Mouse (Mus musculus): Measurements from ENCODE around the gene Klf14. TPM values are rescaled to one million over a fixed set of nuclear protein-coding genes. Genes with fewer than 3 reads are reported as not detected.

The Klf14 gene
- polyA plus RNA-seq (2011; ENCODE audit: insufficient read depth, insufficient read length, low replicate concordance, missing spikeins), result 0.65 TPM in 1 of 2 replicates, not detected in the other

DNA sequence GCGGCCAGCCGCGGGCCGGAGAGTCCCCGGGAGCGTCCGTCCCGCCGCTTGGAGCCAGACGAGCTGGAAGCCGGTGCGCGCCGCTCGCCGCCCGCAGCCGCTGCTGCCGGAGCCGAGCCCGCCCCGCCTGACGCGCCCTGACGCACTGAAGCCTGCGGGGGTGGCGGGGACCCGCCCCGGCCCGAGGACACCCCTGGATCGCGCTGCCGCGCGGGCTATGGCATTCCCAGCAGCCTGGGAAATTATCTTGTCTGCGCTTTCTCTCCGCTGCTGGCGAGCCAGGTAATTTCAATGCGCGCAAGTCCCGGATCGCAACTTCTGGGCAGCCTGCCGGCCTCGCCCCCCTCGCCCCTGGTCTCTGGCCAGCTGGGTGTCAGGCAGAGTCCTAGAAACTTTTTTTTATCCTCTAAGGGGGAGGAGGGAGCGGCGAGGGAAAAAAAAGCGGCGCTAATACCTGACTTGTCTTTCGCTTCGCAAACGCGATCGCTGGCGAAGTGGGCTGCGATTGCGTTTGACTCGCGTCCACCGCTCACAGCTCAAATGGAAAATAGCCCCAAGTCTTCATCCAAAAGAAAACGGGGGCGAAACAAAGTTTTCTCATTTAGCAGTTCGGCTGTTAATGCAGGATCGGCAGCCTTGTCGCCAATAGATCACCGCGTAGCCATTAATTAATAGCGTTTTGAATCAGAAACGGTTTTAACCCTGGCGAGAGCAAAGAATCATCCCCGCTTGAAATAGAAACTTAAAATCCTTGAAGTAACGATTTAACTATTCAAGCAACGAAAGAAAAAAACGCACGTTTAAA, at the start of gene Klf14:
Klf14 (minus strand) TSS at position 343 of the 805 bp plus-strand sequence.
- no peak within 1 kb of the TSS for H3K4me3 ChIP-seq (replicated peaks; ENCODE audit: control insufficient read depth, low read depth, low read length)

GRCm38 (mm10) chr6:31006111-31006600, 47.3 kb upstream of the Klf14 start:
- no peaks in the 10 kb centered on the region for H3K4me1 ChIP-seq (ENCODE audit: control insufficient read depth, insufficient read depth, low read length)
- 66% methylated on average over 6 of the region's 6 CpGs for WGBS
- no peak overlapping the region for H3K27ac ChIP-seq (ENCODE audit: control insufficient read depth, insufficient read depth, low read depth, low read length, poor library complexity)
- TF ChIP-seq POLR2A (IDR thresholded peaks at IDR 0.05; ENCODE audit: borderline replicate concordance, control insufficient read depth, low read depth, low read length) (no peak), CTCF (IDR thresholded peaks at IDR 0.05; ENCODE audit: control insufficient read depth, insufficient read depth, low read length) (no peak)
- no peak overlapping the region for H3K4me3 ChIP-seq (replicated peaks; ENCODE audit: control insufficient read depth, low read depth, low read length)

More for the DNA sequence above, at the start of gene Klf14:
- WGBS, result 1% methylated on average over 75 of the region's 75 CpGs
- Histone ChIP-seq H3K27ac (ENCODE audit: control insufficient read depth, insufficient read depth, low read depth, low read length, poor library complexity) (no peak within 1 kb of the TSS; the same call in 1 of the 2 replicates), H3K4me1 (ENCODE audit: control insufficient read depth, insufficient read depth, low read length) (no peaks in the 10 kb centered on the region)
- TF ChIP-seq CTCF (IDR thresholded peaks at IDR 0.05; ENCODE audit: control insufficient read depth, insufficient read depth, low read length) (no peak), POLR2A (IDR thresholded peaks at IDR 0.05; ENCODE audit: borderline replicate concordance, control insufficient read depth, low read depth, low read length) (no peak)

GRCm38 (mm10) chr6:30986393-30986792, 27.5 kb upstream of the Klf14 start:
- Histone ChIP-seq H3K4me3 (replicated peaks; ENCODE audit: control insufficient read depth, low read depth, low read length) (no peak overlapping the region), H3K4me1 (ENCODE audit: control insufficient read depth, insufficient read depth, low read length) (no peaks in the 10 kb centered on the region), H3K27ac (ENCODE audit: control insufficient read depth, insufficient read depth, low read depth, low read length, poor library complexity) (no peak overlapping the region)
- no peak for TF ChIP-seq CTCF (IDR thresholded peaks at IDR 0.05; ENCODE audit: control insufficient read depth, insufficient read depth, low read length)
- WGBS, result 79% methylated on average over 5 of the region's 5 CpGs

DNA sequence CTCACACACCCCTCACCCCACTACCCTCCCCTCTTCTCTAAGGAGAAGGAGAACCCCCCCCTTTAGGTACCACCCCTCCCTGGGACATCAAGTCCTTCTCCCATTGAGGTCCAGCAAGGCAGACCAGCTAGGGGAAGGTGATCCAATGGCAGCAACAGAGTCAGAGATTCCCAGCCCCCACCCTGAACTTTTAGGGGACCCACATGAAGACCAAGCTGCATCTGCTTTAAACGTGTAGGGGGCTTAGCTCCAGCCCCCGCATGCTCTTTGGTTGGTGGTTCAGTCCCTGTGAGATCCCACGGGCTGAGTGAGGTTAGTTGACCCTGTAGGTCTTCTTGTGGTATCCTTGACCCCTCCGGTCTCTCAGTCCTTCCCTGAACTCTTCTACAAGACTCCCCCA, 24.1 kb upstream of the Klf14 start:
- Histone ChIP-seq H3K27ac (ENCODE audit: control insufficient read depth, insufficient read depth, low read depth, low read length, poor library complexity) (no peak overlapping the region), H3K4me3 (replicated peaks; ENCODE audit: control insufficient read depth, low read depth, low read length) (no peak overlapping the region), H3K4me1 (ENCODE audit: control insufficient read depth, insufficient read depth, low read length) (no peaks in the 10 kb centered on the region)
- TF ChIP-seq CTCF (IDR thresholded peaks at IDR 0.05; ENCODE audit: control insufficient read depth, insufficient read depth, low read length) (no peak), POLR2A (IDR thresholded peaks at IDR 0.05; ENCODE audit: borderline replicate concordance, control insufficient read depth, low read depth, low read length) (no peak)
- 67% methylated on average over 4 of the region's 4 CpGs for WGBS

GRCm38 (mm10) chr6:30982372-30982980, 23.6 kb upstream of the Klf14 start:
- H3K27ac ChIP-seq (ENCODE audit: control insufficient read depth, insufficient read depth, low read depth, low read length, poor library complexity), result no peak overlapping the region
- TF ChIP-seq CTCF (IDR thresholded peaks at IDR 0.05; ENCODE audit: control insufficient read depth, insufficient read depth, low read length) (no peak), POLR2A (IDR thresholded peaks at IDR 0.05; ENCODE audit: borderline replicate concordance, control insufficient read depth, low read depth, low read length) (no peak)
- no peak overlapping the region for H3K4me3 ChIP-seq (replicated peaks; ENCODE audit: control insufficient read depth, low read depth, low read length)
- no peaks in the 10 kb centered on the region for H3K4me1 ChIP-seq (ENCODE audit: control insufficient read depth, insufficient read depth, low read length)
- 17% methylated on average over 13 of the region's 13 CpGs for WGBS

DNA sequence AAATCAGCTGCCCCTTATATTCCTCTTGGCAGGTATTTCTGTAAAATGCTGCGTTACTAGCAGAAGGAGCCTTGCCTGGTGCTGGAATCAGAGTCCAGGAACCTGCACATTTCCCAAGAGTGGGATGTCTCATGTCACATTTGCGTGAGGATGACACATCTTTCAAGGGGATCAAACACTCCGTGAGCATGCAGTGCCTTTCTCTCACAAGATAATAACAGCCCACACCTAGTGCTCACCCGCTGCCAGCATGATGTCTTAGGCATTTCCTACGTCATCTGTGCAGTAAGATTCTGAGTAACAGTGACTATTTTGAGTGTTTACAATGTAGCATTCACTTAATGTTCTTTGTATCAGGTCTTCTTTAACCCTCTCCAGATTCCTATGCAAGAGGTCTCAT, 22.5 kb upstream of the Klf14 start:
- H3K4me3 ChIP-seq (replicated peaks; ENCODE audit: control insufficient read depth, low read depth, low read length), result no peak overlapping the region
- WGBS, result 78% methylated on average over 5 of the region's 5 CpGs
- no peak overlapping the region for H3K27ac ChIP-seq (ENCODE audit: control insufficient read depth, insufficient read depth, low read depth, low read length, poor library complexity)
- no peak for TF ChIP-seq POLR2A (IDR thresholded peaks at IDR 0.05; ENCODE audit: borderline replicate concordance, control insufficient read depth, low read depth, low read length)
- no peak for TF ChIP-seq CTCF (IDR thresholded peaks at IDR 0.05; ENCODE audit: control insufficient read depth, insufficient read depth, low read length)
- H3K4me1 ChIP-seq (ENCODE audit: control insufficient read depth, insufficient read depth, low read length), result no peaks in the 10 kb centered on the region

DNA sequence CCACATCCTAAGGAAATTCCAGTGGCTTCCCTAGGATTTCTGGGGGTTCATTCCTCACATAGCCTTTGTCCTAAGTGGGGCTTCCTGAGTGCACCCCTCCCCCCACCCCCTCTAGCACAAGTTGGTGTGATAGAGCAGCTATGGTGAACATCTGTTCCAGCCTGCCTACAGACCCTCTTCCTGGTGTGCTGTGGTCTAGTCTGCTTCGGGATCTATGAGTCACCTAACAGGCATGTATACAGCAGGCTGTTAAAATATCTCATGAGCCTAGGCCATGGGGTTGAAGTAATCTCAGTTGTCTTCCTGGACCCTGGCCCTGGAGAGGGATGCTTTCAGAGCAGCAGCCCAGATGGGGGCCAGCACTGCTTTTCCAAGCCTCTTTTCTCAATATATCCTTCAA, 19.7 kb upstream of the Klf14 start:
- Histone ChIP-seq H3K4me1 (ENCODE audit: control insufficient read depth, insufficient read depth, low read length) (no peaks in the 10 kb centered on the region), H3K4me3 (replicated peaks; ENCODE audit: control insufficient read depth, low read depth, low read length) (no peak overlapping the region), H3K27ac (ENCODE audit: control insufficient read depth, insufficient read depth, low read depth, low read length, poor library complexity) (no peak overlapping the region)
- no peak for TF ChIP-seq CTCF (IDR thresholded peaks at IDR 0.05; ENCODE audit: control insufficient read depth, insufficient read depth, low read length)
- TF ChIP-seq POLR2A (IDR thresholded peaks at IDR 0.05; ENCODE audit: borderline replicate concordance, control insufficient read depth, low read depth, low read length), result no peak
- 29% methylated on average over 1 of the region's 1 CpGs for WGBS

GRCm38 (mm10) chr6:30972121-30972520, 13.2 kb upstream of the Klf14 start:
- no peaks in the 10 kb centered on the region for H3K4me1 ChIP-seq (ENCODE audit: control insufficient read depth, insufficient read depth, low read length)
- no peak for TF ChIP-seq POLR2A (IDR thresholded peaks at IDR 0.05; ENCODE audit: borderline replicate concordance, control insufficient read depth, low read depth, low read length)
- WGBS, result 71% methylated on average over 1 of the region's 1 CpGs
- H3K4me3 ChIP-seq (replicated peaks; ENCODE audit: control insufficient read depth, low read depth, low read length), result no peak overlapping the region
- H3K27ac ChIP-seq (ENCODE audit: control insufficient read depth, insufficient read depth, low read depth, low read length, poor library complexity), result no peak overlapping the region

Measured in bone marrow, adult 2 months (tissue).